Mouse (Mus musculus) megakaryocyte-erythroid progenitor cell, adult 5-6 weeks (primary cell): Measurements from ENCODE around the gene Eva1a. TPM values are rescaled to one million over a fixed set of nuclear protein-coding genes. Genes with fewer than 3 reads are reported as not detected.

Experiments used
- ATAC-seq: replicated peaks from 2 replicates; pipeline ENCODE4 v1.8.0; 2016; ENCODE audit warnings: mild to moderate bottlenecking, inconsistent platforms; ENCODE audit not compliant: severe bottlenecking, poor library complexity, low FRiP score, low TSS enrichment
- total RNA-seq, 2 experiments: library from RNA; stranded (forward) in 1 of 2; stranded (reverse) in 1 of 2; fragments of 200-1000, 215-1000 nt in 1 of 2; fragments of >200 nt in 1 of 2; fragmentation: Nextera tagmentation in 1 of 2; gene quantifications; 2 replicates each; pipeline ENCODE4 v1.2.3; 2014 to 2017

Eva1a gene
- total RNA-seq, 2 experiments from 2014 or later = not detected

DNA sequence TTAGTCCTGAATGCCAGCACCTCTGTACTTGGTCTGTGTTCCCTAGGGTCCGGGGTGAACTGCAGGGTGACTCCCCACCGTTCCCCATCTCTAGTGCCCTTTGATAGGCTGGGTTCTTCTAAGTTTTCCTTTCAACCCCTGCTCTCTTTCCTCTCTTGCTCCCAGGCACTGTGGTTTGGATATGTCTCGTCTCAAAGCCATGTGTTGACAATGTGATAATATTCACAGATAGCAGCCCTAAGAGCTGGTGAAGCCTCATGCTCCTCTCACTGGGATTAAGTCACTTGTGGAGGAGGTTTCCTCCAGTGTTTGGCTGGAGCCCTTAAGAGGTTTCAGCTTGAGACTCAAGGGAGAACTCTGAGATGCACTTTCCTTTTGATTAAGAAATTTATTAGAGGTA lies 75.3 kb downstream of the Eva1a start:
- no peak for ATAC-seq

DNA sequence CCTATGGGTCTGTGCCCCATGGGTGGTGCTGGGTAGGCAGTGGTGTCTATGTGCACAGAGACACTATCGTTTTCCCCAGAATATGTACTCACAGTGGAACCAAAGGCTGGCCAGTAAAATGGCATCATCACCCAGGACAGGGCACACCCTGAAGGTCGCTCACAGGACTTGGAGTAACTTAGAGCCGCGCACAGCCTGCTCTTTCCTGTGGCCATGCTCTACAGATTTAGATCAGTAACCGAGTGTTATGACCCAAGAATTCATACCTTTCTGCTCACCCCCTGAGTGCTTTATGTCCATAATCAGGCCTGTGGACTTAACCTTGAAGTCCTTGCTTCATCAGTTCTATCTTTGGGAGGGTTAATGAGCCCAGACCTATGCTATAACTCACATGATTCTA lies 77.0 kb downstream of the Eva1a start:
- no peak for ATAC-seq

DNA sequence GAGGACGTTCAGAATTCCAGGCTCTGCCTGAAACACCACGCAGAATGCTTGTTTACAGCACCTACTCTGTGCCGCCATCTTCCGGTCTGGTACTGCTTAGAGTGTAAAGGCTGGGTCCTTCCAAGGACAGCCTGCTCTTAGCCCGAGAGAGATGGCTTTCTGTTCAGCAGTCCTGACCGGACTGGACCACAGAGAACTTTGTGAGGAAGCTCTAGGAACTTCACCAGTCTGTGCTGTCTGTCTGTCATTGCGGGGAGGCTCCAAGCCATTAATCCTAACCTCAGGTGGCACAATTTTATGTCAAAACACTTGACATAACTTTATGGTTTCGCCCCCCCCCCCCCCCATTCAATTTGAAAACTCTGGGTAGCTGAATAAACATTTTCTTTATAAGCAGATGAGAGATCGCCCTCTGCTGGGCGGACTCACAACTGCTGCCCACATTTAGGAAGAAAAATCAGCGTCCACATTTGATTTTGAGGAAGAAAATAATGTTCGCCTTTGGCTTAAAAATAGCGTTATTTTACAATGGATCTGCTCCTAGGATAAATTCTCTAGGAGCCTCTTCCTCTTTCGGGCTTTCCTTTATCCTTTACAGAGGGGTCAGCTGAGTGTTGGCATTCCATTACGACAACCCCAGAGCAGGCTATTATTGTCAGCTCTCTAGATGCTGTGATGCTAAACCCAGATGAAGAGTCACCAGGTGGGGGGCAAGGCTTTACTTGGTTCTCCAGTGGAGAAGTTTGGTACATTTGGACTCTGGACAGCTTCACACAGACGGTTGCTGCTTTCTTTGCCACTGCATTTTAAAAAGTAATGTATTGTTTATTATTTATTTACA lies 78.7 kb downstream of the Eva1a start:
- ATAC-seq = no peak

DNA sequence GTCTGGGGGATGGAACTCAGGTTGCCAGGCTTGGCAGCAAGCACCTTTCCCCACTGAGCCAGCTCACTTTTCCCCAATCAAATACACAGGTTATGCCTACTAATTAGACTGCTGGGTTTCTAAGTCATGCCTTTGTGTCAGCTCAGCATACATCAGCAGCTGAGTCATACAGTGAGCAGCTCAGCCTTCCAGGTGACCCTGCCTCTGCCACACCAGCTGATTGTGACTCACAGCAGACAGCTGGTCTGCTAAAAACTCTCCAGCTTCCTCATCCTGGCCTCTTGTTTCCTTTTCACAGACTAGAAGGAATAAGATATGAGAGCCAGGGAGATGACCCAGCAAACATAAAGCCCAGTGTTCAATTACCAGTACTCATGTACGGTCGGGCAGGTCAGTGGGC lies 84.3 kb downstream of the Eva1a start:
- no peak for ATAC-seq

DNA sequence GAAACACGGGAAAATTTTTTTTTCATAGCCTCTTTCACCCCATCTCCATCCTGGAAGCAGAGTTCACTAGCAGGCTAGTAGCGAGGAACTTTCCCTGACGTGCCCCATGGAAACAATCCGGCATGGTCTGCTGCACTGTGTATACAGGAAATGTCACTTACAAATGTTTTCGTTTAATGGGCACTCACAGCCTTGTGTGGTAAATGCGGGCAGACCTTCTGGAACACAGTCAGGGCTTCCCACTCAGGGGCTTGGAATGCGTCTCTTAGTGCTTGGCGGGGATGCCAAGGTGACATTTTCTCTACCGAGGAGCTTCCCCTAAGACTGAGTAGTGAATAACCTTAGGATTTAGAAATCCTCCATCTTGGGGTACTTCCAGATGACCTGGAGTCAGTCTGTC lies 87.0 kb downstream of the Eva1a start:
- no peak for ATAC-seq

DNA sequence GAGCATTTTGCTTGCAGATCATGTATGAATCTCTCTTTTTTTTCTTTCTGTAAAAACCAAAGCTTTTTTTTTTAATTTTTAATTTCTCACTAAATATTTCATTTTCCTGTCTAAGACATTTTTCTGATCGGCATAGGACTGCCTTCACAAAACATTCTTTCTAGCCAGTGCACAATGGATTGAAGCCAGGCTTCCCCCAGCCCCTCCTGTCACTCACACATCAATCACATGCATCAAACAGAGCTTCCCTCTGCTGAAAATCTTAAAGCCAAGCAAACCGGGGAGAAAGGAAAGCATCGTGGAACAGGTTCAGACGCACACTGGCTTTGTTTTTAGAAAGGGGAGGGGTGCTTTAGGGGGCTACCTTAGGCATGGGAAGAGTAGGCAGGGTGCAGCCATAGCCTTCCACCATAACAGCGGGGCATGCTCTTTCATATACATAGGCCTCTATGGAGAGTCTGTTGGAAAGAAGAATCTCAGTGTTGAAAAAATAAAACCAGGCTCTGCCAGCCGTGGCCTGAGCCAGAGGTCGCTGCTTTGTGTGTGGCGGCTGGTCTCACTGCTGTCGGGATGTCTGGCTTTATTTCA lies 88.9 kb downstream of the Eva1a start:
- no peak for ATAC-seq

DNA sequence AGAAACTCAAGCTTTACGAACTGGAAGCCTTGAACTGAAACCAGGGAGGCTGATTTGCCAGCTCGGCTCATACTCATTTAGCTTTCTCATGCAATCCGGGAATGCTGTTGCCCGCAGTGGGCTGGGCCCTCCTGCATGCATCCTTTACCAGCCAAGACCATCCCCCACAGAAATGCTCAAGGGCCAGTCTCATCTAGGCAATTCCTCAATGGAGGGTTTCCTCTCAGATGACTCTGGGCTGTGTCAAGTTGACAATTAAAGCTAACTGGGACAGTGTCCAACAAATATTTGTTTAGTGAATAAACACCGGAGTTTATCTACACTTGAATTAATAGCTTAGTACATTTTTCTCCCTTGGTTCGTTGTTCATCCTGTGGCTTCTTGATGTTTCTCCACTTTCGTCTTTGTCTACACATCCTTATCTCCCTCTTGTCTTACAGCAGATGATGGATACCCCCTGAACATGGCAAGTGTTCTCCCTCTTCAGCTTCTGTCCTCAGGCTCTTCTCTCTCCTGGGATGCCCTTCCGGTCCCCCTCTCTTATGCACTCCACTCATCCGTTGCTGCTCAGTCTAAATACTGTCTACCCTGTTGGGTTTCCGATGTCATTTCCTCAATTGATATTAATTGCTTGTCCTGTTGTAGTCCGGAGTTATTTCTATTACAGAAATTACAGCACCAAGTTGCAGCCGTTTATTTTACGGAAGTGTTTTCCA lies 92.2 kb downstream of the Eva1a start:
- no peak for ATAC-seq

DNA sequence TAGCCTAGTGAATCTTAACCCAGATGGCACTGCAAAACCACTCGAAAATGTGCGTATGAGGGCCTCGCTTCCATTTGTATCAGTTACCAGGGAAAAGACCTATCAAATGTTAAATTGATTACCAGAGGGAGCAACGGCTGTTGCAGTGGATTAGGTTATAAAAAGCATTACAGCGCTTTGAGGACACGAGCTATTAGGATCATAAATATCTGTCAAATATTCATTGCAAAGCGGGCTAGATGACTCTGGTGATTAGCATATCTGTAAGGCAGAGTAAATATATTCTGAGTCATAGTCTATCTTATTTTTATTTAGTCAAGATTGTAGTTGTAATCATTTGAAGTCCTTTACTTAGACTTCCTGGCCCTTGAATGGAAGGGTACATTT lies 92.7 kb downstream of the Eva1a start:
- no peak for ATAC-seq

DNA sequence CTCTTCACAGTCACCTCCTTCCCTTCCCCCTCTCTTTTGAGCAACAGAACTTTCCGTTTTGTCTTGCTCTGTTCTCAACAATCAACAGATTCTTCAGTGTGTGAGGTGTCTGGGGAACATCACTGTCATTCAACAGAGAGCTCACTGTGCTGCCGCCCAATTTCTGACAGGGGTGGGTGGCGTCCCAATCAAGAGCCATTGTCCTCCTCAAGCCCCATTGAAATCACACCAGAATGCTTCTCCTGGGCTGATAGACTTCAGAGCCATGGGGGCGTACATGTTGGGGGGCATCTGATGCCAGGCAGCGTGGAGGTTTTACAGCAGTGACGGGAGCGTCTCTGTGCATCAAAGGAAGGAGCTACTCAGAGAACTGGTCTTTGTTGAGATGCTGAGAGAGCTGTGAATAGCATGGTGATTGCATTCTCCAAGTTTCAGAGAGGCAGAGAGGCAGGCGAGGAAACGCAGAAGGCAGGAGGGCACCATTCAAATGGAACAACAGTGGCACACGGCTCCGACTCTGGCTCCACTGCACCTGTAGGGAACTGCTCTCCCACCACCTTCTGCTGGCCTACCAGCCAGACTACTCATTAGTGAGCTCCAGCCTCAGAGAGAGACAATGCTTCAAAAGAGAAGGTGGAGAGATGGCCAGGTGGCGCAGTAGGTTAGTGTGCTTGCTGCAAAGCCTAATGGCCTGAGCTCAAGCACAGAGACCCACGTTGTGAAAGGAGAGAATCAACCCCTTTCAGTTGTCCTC lies 95.3 kb downstream of the Eva1a start:
- ATAC-seq = no peak

Other genes starting within 250 kb of the Eva1a start
- gene Gcfc2, start 117.4 kb upstream of the Eva1a start, total RNA-seq (2014; fragmentation: Nextera tagmentation) = 18.4 and 30.4 TPM in 2 replicates
- gene Gcfc2, start 117.4 kb upstream of the Eva1a start, total RNA-seq (2017) = 40.2 and 59.2 TPM in 2 replicates
- 20.9 and 22.2 TPM in 2 replicates for gene Mrpl19, start 75.1 kb upstream of the Eva1a start, total RNA-seq (2014; fragmentation: Nextera tagmentation)
- gene Mrpl19, start 75.1 kb upstream of the Eva1a start, total RNA-seq (2017) = 17.5 and 46.0 TPM in 2 replicates